Mouse (Mus musculus) forebrain, postnatal 0 days (tissue): ENCODE results near the gene Auts2. TPM values are rescaled to one million over a fixed set of nuclear protein-coding genes. Genes with fewer than 3 reads are reported as not detected.
A peak's percentile ranks its signal among the peaks of the same experiment; 100 is the strongest.

Source experiments
- ATAC-seq: fragments of 200-750 bp; cut with Nextera tagmentation; 2 replicates; pipeline ENCODE4 v1.8.0; 2017; ENCODE audit warnings: mild to moderate bottlenecking, moderate library complexity
- DNase-seq: peaks from one replicate; pipeline ENCODE4 v3.0.0-alpha.2; 2015
- H3K27ac ChIP-seq: fragments of 300-500 bp; sonication (generic); 2 replicates; pipeline ENCODE4 v1.5.1; 2014; ENCODE audit warnings: low read depth, mild to moderate bottlenecking, antibody characterized with exemption, low read length, moderate library complexity, mixed read lengths
- H3K27me3 ChIP-seq: fragments of 300-500 bp; sonication (generic); 2 replicates; pipeline ENCODE4 v1.6.1; 2014; ENCODE audit warnings: mild to moderate bottlenecking, low read length, mixed read lengths; ENCODE audit not compliant: insufficient read depth
- H3K36me3 ChIP-seq: fragments of 300-500 bp; sonication (generic); 2 replicates; pipeline ENCODE4 v1.6.1; 2014; ENCODE audit warnings: mild to moderate bottlenecking, moderate library complexity; ENCODE audit not compliant: insufficient read depth
- H3K4me1 ChIP-seq: fragments of 300-500 bp; sonication (generic); 2 replicates; pipeline ENCODE4 v1.6.1; 2014; ENCODE audit warnings: antibody characterized with exemption; ENCODE audit not compliant: insufficient read depth
- H3K4me2 ChIP-seq: fragments of 300-500 bp; sonication (generic); 2 replicates; pipeline ENCODE4 v1.6.1; 2014; ENCODE audit warnings: low read depth, mild to moderate bottlenecking, moderate library complexity
- H3K4me3 ChIP-seq: fragments of 300-500 bp; sonication (generic); 2 replicates; pipeline ENCODE4 v1.5.1; 2014; ENCODE audit warnings: low read depth, low read length, mixed read lengths
- H3K9ac ChIP-seq: fragments of 300-500 bp; sonication (generic); 2 replicates; pipeline ENCODE4 v1.6.1; 2014; ENCODE audit warnings: mild to moderate bottlenecking
- H3K9me3 ChIP-seq: fragments of 300-500 bp; sonication (generic); 2 replicates; pipeline ENCODE4 v1.6.1; 2016; ENCODE audit warnings: low read length
- CTCF ChIP-seq: sonication (generic); IDR thresholded peaks from 2 replicates; pipeline ENCODE4 v1.5.1; 2016; ENCODE audit warnings: antibody characterized with exemption, control low read depth, low read depth
- WGBS: fragments of 180-500 bp; shearing (Covaris S2); extraction: QIAGEN DNeasy Blood & Tissue Kit; methylation state at CpG from one replicate; pipeline ENCODE4 v1.1.7; 2014; 5-methylcytosine and 5-hydroxymethylcytosine counted together
- polyA plus RNA-seq: library from polyadenylated mRNA; unstranded; fragments of >200 nt; fragmentation: Nextera tagmentation; extraction: Ambion mirVana; gene quantifications from 2 replicates; pipeline ENCODE4 v1.2.1, GENCODE M21; 2015
- total RNA-seq: library from RNA; depleted of rRNA; stranded (reverse); fragments of >200 nt; gene quantifications from 2 replicates; pipeline ENCODE4 v1.2.3, GENCODE M21; 2014

Auts2 gene
- total and polyA plus RNA-seq, 2 experiments from 2014 or later = 40.9 to 66.2 TPM

DNA sequence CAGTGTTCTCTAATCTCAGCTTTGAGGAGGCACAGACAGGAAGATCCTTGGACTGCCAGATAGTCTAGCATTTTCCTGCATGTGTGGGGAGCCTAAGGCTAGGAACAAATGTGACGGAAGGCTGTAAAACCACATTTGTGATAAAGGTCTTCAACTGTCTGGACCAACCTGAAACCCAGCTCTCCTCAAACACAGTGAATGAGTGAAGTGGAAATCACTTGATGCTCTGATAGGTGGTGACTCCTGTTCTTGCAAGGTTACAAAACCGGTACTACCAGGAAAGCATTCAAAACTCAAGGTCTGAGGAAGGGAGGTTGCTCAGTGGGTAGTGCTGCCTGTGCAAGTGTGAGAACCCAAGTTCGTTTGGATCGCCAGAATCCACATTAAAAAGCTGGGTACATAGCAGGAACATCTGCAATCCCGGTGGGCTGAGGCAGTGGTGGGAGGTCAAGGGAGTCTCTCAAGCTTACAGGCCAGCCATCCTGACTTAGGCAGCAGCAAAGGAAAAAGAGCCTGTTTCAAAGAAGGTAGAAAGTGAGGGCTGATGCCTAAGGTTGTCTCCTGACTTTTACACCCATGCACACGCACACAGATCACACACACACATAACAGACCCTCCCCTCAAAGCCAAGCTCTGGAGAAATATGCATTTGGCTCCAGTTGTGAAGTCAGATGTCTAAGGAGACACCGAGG lies 810.4 kb downstream of the Auts2 start:
- Histone ChIP-seq H3K9me3 (no peaks in the 10 kb centered on the region), H3K4me3 (no peak overlapping the region), H3K4me1 (no peaks in the 10 kb centered on the region), H3K9ac (no peak overlapping the region), H3K27ac (no peak overlapping the region), H3K27me3 (no peaks in the 10 kb centered on the region), H3K4me2 (no peak overlapping the region), H3K36me3 (no peaks in the 10 kb centered on the region)
- WGBS = 62% methylated on average over 7 of the region's 7 CpGs
- no peak for DNase-seq
- no peak for ATAC-seq
- TF ChIP-seq CTCF = no peak

- no peak for TF ChIP-seq CTCF
- no peaks in the 10 kb centered on the region for H3K9me3 ChIP-seq
- no peaks in the 10 kb centered on the region for H3K4me1 ChIP-seq
- H3K9ac ChIP-seq = no peak overlapping the region
- no peak for DNase-seq
- no peak overlapping the region for H3K27ac ChIP-seq
- WGBS = 92% methylated on average over 4 of the region's 4 CpGs
- no peaks in the 10 kb centered on the region for H3K36me3 ChIP-seq
- H3K4me2 ChIP-seq = no peak overlapping the region
- no peak overlapping the region for H3K4me3 ChIP-seq
- ATAC-seq = no peak
- H3K27me3 ChIP-seq = no peaks in the 10 kb centered on the region
Measured at GRCm38 (mm10) chr5:131729456-131729855, 813.7 kb downstream of the Auts2 start.

DNA sequence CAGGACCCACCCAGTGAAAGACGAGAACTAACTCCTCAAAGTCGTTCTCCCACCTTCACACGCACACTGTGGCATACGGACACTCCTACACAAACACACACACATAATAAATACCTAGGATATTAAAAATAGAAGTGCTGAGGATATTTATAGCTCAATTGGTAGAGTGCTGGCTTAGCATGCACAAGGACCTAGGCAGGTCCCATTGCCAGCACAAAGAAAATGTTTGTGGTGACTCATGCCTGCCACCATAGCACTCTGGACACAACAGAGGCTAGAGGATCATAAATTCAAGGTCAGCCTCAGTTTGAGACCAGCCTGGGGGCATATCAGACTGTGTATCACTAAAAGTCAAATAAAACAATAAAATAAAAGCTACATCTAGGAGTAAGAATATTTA lies 815.2 kb downstream of the Auts2 start:
- ATAC-seq = no peak

GRCm38 (mm10) chr5:131724508-131724907 lies 818.6 kb downstream of the Auts2 start:
- no peak overlapping the region for H3K4me3 ChIP-seq
- no peak overlapping the region for H3K4me2 ChIP-seq
- ATAC-seq (no peak), DNase-seq (no peak)
- TF ChIP-seq CTCF = no peak
- H3K27ac ChIP-seq = no peak overlapping the region
- H3K4me1 ChIP-seq = no peaks in the 10 kb centered on the region
- WGBS = 97% methylated on average over 1 of the region's 1 CpGs
- no peaks in the 10 kb centered on the region for H3K27me3 ChIP-seq
- no peaks in the 10 kb centered on the region for H3K9me3 ChIP-seq
- no peaks in the 10 kb centered on the region for H3K36me3 ChIP-seq
- no peak overlapping the region for H3K9ac ChIP-seq

More for the DNA sequence above, 815.2 kb downstream of the Auts2 start:
- H3K4me3 ChIP-seq = no peak overlapping the region
- DNase-seq = no peak
- H3K9ac ChIP-seq = no peak overlapping the region
- 95% methylated on average over 4 of the region's 4 CpGs for WGBS
- H3K4me2 ChIP-seq = no peak overlapping the region
- no peaks in the 10 kb centered on the region for H3K36me3 ChIP-seq
- no peaks in the 10 kb centered on the region for H3K27me3 ChIP-seq
- no peaks in the 10 kb centered on the region for H3K9me3 ChIP-seq
- H3K27ac ChIP-seq = no peak overlapping the region
- no peaks in the 10 kb centered on the region for H3K4me1 ChIP-seq
- no peak for TF ChIP-seq CTCF

DNA sequence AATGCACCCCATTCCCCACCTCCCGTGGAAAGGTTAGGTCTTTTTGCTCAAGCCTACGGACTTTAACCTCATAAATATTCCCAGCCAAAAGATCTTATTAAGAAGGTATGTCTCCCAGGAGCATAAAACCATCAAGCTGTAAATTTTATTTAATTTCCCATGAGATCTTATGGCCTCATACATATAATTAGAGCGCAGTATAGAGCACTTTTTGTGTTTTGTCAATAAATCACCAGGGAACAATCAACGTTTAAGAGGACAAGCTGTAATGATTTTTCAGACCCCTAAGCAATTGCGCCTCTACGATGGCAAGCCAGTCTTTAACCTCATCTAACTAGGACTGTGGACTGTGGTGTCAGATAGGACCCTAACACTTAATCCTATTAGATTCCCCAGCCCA lies 820.4 kb downstream of the Auts2 start:
- Histone ChIP-seq H3K4me1 (peaks cover 4% of the 10 kb centered on the region), H3K4me2 (no peak overlapping the region), H3K9me3 (no peaks in the 10 kb centered on the region), H3K9ac (no peak overlapping the region), H3K27ac (no peak overlapping the region), H3K4me3 (no peak overlapping the region), H3K27me3 (no peaks in the 10 kb centered on the region), H3K36me3 (no peaks in the 10 kb centered on the region; the same call in 1 of the 2 replicates)
- 80% methylated on average over 6 of the region's 6 CpGs for WGBS
- ATAC-seq = no peak
- no peak for TF ChIP-seq CTCF
- no peak for DNase-seq

GRCm38 (mm10) chr5:131722361-131722760 lies 820.8 kb downstream of the Auts2 start:
- Histone ChIP-seq H3K9ac (no peak overlapping the region), H3K27me3 (no peaks in the 10 kb centered on the region), H3K4me3 (no peak overlapping the region), H3K36me3 (no peaks in the 10 kb centered on the region; the same call in 1 of the 2 replicates), H3K4me2 (no peak overlapping the region), H3K27ac (no peak overlapping the region), H3K9me3 (no peaks in the 10 kb centered on the region), H3K4me1 (peaks cover 4% of the 10 kb centered on the region)
- 77% methylated on average over 4 of the region's 4 CpGs for WGBS
- TF ChIP-seq CTCF = no peak
- no peak for ATAC-seq
- no peak for DNase-seq

DNA sequence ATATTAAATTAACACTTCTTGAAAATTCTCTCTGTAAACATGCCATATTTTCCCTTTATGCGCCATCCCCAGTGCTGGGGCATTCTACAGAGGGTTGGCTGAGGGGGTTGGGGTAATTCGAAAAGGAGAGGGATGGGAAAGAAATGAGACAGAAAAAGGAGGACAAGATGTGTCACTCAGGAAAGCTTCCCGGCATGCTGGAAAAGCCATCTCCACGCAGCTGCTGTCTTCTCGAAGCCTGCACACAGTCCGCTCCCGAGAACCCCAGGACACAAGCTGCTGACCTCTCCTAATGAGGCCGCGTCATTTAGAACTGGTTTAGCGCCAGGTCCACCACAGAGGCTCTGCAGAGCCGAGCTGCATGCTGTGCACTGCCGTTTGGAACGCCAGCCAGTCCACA lies 825.1 kb downstream of the Auts2 start:
- no peak for DNase-seq
- Histone ChIP-seq H3K4me3 (no peak overlapping the region), H3K9me3 (no peaks in the 10 kb centered on the region), H3K27ac (no peak overlapping the region), H3K36me3 (peaks cover 8% of the 10 kb centered on the region; the same call in 1 of the 2 replicates), H3K4me2 (no peak overlapping the region), H3K9ac (no peak overlapping the region), H3K4me1 (peaks cover 4% of the 10 kb centered on the region), H3K27me3 (no peaks in the 10 kb centered on the region)
- WGBS = 19% methylated on average over 13 of the region's 13 CpGs
- no peak for TF ChIP-seq CTCF
- peak; percentile 40 for ATAC-seq
